9 mouse cellular contexts compared by ENCODE assay signal in the genomic region with DNA sequence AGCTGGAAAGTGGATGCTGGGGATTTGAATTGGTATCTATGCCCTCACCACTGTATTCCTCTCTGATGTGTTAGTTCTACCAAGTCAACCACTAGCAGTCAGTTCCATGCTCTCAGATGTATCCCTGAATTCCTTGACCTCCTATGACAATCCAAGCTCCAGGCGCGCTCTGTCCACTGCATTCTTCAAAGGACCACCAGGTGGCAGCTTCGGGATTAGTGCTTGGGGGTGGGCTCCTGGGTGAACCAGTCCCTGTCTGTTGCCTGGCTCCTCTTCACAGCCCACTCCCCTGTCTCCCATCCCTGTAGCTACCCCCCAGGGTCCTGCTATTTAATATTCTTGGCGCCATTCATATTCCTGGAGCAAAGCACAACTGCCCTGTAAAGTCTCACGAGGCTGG. TPM values are rescaled to one million over a fixed set of nuclear protein-coding genes. Genes with fewer than 3 reads are reported as not detected.
DNase-seq lines count a peak whose midpoint lies in the region; ATAC-seq and TF ChIP-seq lines count a peak whose summit lies in the region.
"Had no signal": no experiment of that assay in that cellular context is flagged by ENCODE, and none has a peak within 500 bp of the region (broad histone marks: within the 10 kb centered on the region; RNA-seq: fewer than 3 reads in every experiment).

No protein-coding gene starts in this region.

- 21% methylated on average over 5 of the region's 5 CpGs for WGBS in heart, postnatal 0 days
- 13% methylated on average over 5 of the region's 5 CpGs for WGBS in lung, postnatal 0 days

- H3K27ac ChIP-seq in heart, postnatal 0 days (ENCODE audit: low read depth), result no peak overlapping the region
- no peak overlapping the region for H3K27ac ChIP-seq in cortical plate, adult 2 months (ENCODE audit: insufficient read depth, low read length)
- no peak overlapping the region for H3K27ac ChIP-seq in lung, postnatal 0 days (ENCODE audit: low read length)

- DNase-seq in heart, postnatal 0 days (ENCODE audit: low spot score), result peak; percentile 31
- DNase-seq in heart, postnatal 25 days (ENCODE audit: low spot score), result no peak
- peak; percentile 58 for DNase-seq in ovary, postnatal 14 days (ENCODE audit: low spot score)
- no peak for DNase-seq in ovary, postnatal 10 days (ENCODE audit: low spot score)
- peak; percentile 48 for DNase-seq in lung, postnatal 0 days (ENCODE audit: low spot score)
- no peak for DNase-seq in natural killer cell, adult 2 months (ENCODE audit: low spot score in 2 of 2)
- DNase-seq in layer of hippocampus, adult 9-11 months, result no peak

- no peaks in the 10 kb centered on the region for H3K36me3 ChIP-seq in heart, postnatal 0 days (replicated peaks; ENCODE audit: control insufficient read depth, insufficient read depth, low read length)
- H3K36me3 ChIP-seq in lung, postnatal 0 days (ENCODE audit: insufficient read depth, low read length), result no peaks in the 10 kb centered on the region

- H3K9ac ChIP-seq in heart, postnatal 0 days (replicated peaks; ENCODE audit: low read depth, low read length), result no peak overlapping the region
- H3K9ac ChIP-seq in lung, postnatal 0 days (replicated peaks; ENCODE audit: low read depth), result no peak overlapping the region

- H3K4me2 ChIP-seq in heart, postnatal 0 days (ENCODE audit: low read depth, low read length), result no peak overlapping the region
- no peak overlapping the region for H3K4me2 ChIP-seq in lung, postnatal 0 days (replicated peaks; ENCODE audit: low read depth, low read length)

- peaks cover 13% of the 10 kb centered on the region; the same call in 1 of the 2 replicates for H3K4me1 ChIP-seq in heart, postnatal 0 days (ENCODE audit: control insufficient read depth, insufficient read depth)
- H3K4me1 ChIP-seq in cortical plate, adult 2 months (ENCODE audit: control insufficient read depth, insufficient read depth, low read length), result peaks cover 4% of the 10 kb centered on the region
- H3K4me1 ChIP-seq in lung, postnatal 0 days (ENCODE audit: insufficient read depth, low read depth, low read length), result no peaks in the 10 kb centered on the region; the same call in 1 of the 2 replicates

- TF ChIP-seq POLR2A in cortical plate, adult 2 months (IDR thresholded peaks at IDR 0.05; ENCODE audit: extremely low read depth, insufficient read depth, low read length), result no peak

- TF ChIP-seq EP300 in heart, postnatal 0 days (IDR thresholded peaks at IDR 0.05; ENCODE audit: low read depth), result no peak
- no peak for TF ChIP-seq EP300 in lung, postnatal 0 days (IDR thresholded peaks at IDR 0.05)

- intact Hi-C loops in heart, postnatal 25 days (cut with DNase I), result loop anchor here (2.0 to 5.0 kb wide), 3 partner anchors 28 to 257 kb away; partner anchors contain the start of gene Gpr21

- no peak overlapping the region for H3K4me3 ChIP-seq in heart, postnatal 0 days (ENCODE audit: low read depth, low read length)
- no peak overlapping the region for H3K4me3 ChIP-seq in cortical plate, adult 2 months (ENCODE audit: insufficient read depth, low read length)
- no peak overlapping the region for H3K4me3 ChIP-seq in lung, postnatal 0 days (ENCODE audit: low read depth, low read length)
- H3K4me3 ChIP-seq: megakaryocyte, embryonic 14.5 days had no signal

- H3K9me3 ChIP-seq in heart, postnatal 0 days (replicated peaks; ENCODE audit: control insufficient read depth, low read length), result no peaks in the 10 kb centered on the region
- H3K9me3 ChIP-seq in lung, postnatal 0 days (ENCODE audit: low read length), result no peaks in the 10 kb centered on the region
- H3K9me3 ChIP-seq: megakaryocyte, embryonic 14.5 days had no signal

- no peak for ATAC-seq in heart, postnatal 0 days (ENCODE audit: insufficient read depth, low read depth)
- ATAC-seq in lung, postnatal 0 days, result no peak

- peaks cover 12% of the 10 kb centered on the region for H3K27me3 ChIP-seq in heart, postnatal 0 days (ENCODE audit: control insufficient read depth, insufficient read depth, low read length)
- 0 out of 2 replicates have a peak, but pooled peaks cover 3% of the 10 kb centered on the region for H3K27me3 ChIP-seq in lung, postnatal 0 days (replicated peaks; ENCODE audit: insufficient read depth, low read length)

- TF ChIP-seq CTCF in heart, postnatal 0 days (IDR thresholded peaks at IDR 0.05; ENCODE audit: low read depth), result peak; percentile 71
- TF ChIP-seq CTCF in cortical plate, adult 2 months (IDR thresholded peaks at IDR 0.05; ENCODE audit: extremely low read depth, insufficient read depth, low read length), result peak; percentile 53
- peak; percentile 76 for TF ChIP-seq CTCF in lung, postnatal 0 days (IDR thresholded peaks at IDR 0.05)

RNA-seq across cellular contexts. Expression of gene Crb2, which starts 1.5 kb away (rescaled TPM):
- total RNA-seq in heart, postnatal 0 days (2014; rRNA removed; ENCODE audit: low replicate concordance), result 1.9 and 3.7 TPM in 2 replicates
- polyA plus RNA-seq in heart, postnatal 0 days (2015; fragmentation: Nextera tagmentation; extraction: Ambion mirVana), result 0.46 and 0.48 TPM in 2 replicates
- total RNA-seq in heart, postnatal 25 days (2021), result 1 to 10 TPM in 1 of 2 experiments, under 1 TPM in 1; 0.78 to 1.0 TPM
- 1.7 and 2.0 TPM in 2 replicates for polyA plus RNA-seq in cortical plate, adult 2 months (2012; rRNA removed)
- 0.39 and 0.40 TPM in 2 replicates for polyA plus RNA-seq in lung, postnatal 0 days (2015; fragmentation: Nextera tagmentation; extraction: Ambion mirVana)

Comparison
In these comparisons a context has a peak if more than half of its experiments do, and no peak if none do; other contexts are left out.
1. DNase-seq: peak in heart, postnatal 0 days (single experiment), ovary, postnatal 14 days (single experiment) and lung, postnatal 0 days (single experiment); none in heart, postnatal 25 days (single experiment), ovary, postnatal 10 days (single experiment), natural killer cell, adult 2 months (0 of 2) and layer of hippocampus, adult 9-11 months (single experiment).
2. Peak in every context shown above with its lines, with median percentiles within 50 percentile points of each other: CTCF ChIP-seq.